Mouse (Mus musculus): ENCODE measurements around the gene Polr2b. TPM values are rescaled to one million over a fixed set of nuclear protein-coding genes. Genes with fewer than 3 reads are reported as not detected.

The Polr2b gene
- polyA plus RNA-seq, 2 experiments, result 25.7 to 33.6 TPM

- peaks cover 31% of the 10 kb centered on the region for H3K36me3 ChIP-seq (replicated peaks; ENCODE audit: control insufficient read depth, insufficient read depth, low read depth)
- H3K4me1 ChIP-seq (replicated peaks; ENCODE audit: control insufficient read depth in 2 of 2, insufficient read depth in 2 of 2, low read length in 1 of 2), result no peaks in the 10 kb centered on the region
- H3K27me3 ChIP-seq (ENCODE audit: control insufficient read depth, insufficient read depth, low read length), result no peaks in the 10 kb centered on the region
- H3K4me2 ChIP-seq (ENCODE audit: low read depth), result no peak overlapping the region
- DNase-seq (ENCODE audit: low read depth in 3 of 3, low spot score in 3 of 3) (no peak), ATAC-seq (ENCODE audit: insufficient read depth) (no peak)
- no peak overlapping the region for H3K4me3 ChIP-seq (ENCODE audit: insufficient read depth in 1 of 2, low read depth in 2 of 2, low read length in 2 of 2)
- H3K9ac ChIP-seq (replicated peaks), result no peak overlapping the region
- no peak overlapping the region for H3K27ac ChIP-seq
- TF ChIP-seq EP300 (IDR thresholded peaks at IDR 0.05; ENCODE audit: low read depth), result no peak
- no peak for TF ChIP-seq CTCF (IDR thresholded peaks at IDR 0.05; ENCODE audit: low read depth)
- WGBS (ENCODE audit: insufficient replicate concordance), result 82% methylated on average over 9 of the region's 9 CpGs
- H3K9me3 ChIP-seq (ENCODE audit: control insufficient read depth, low read length), result no peaks in the 10 kb centered on the region
Measured at GRCm38 (mm10) chr5:77282242-77282641, 27.7 kb upstream of the Polr2b start.

DNA sequence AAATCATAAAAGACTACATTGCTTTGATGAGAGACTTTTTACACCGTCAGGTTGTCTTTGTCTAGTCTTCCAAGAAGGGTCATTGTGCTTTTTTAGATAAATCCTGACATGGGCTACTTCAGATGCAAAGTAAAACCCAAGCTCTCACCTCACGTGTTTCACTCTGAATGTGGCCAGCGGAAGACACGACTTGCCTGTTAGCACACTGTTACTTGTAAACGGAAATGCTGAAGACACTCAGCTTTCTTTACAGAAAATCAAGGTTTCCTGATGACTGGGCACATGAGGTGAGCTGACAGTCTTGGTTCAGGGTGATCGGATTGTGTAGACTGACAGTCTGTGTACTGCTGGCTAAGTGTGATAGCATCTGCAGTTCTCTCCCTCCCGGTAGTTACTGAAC lies 24.3 kb upstream of the Polr2b start:
- H3K36me3 ChIP-seq (replicated peaks; ENCODE audit: control insufficient read depth, insufficient read depth, low read depth), result peaks cover 30% of the 10 kb centered on the region
- no peak overlapping the region for H3K4me3 ChIP-seq (ENCODE audit: insufficient read depth in 1 of 2, low read depth in 2 of 2, low read length in 2 of 2)
- no peak overlapping the region for H3K4me2 ChIP-seq (ENCODE audit: low read depth)
- H3K27ac ChIP-seq, result no peak overlapping the region
- no peak for ATAC-seq (ENCODE audit: insufficient read depth)
- no peak for TF ChIP-seq CTCF (IDR thresholded peaks at IDR 0.05; ENCODE audit: low read depth)
- no peak for TF ChIP-seq EP300 (IDR thresholded peaks at IDR 0.05; ENCODE audit: low read depth)
- H3K9me3 ChIP-seq (ENCODE audit: control insufficient read depth, low read length), result no peaks in the 10 kb centered on the region
- H3K9ac ChIP-seq (replicated peaks), result no peak overlapping the region
- DNase-seq (ENCODE audit: low read depth in 3 of 3, low spot score in 3 of 3), result no peak
- H3K27me3 ChIP-seq (ENCODE audit: control insufficient read depth, insufficient read depth, low read length), result no peaks in the 10 kb centered on the region
- no peaks in the 10 kb centered on the region for H3K4me1 ChIP-seq (replicated peaks; ENCODE audit: control insufficient read depth in 2 of 2, insufficient read depth in 2 of 2, low read length in 1 of 2)
- 77% methylated on average over 7 of the region's 7 CpGs for WGBS (ENCODE audit: insufficient replicate concordance)

GRCm38 (mm10) chr5:77286904-77287303 lies 23.0 kb upstream of the Polr2b start:
- no peak for DNase-seq (ENCODE audit: low read depth in 3 of 3, low spot score in 3 of 3)

DNA sequence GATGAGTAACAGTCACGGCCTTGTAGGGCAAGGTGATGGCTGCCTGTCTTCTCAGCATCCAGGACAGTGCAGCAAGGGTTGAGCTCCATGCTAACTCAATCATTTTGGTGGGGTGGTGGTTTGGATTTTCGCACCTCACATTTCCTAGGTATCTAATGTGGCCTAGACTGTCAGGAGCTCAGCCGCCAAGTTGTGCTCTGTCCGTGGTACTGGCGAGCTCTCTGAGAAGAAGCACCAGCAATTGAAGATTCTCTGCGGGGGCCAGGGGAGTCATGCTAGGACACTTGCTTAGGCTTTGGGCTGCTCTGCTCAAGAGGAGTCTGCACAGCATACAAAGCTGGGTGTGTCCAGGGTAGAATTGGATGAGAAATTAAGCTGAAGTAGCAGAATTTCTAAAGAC lies 22.0 kb upstream of the Polr2b start:
- no peak overlapping the region for H3K27ac ChIP-seq
- TF ChIP-seq CTCF (IDR thresholded peaks at IDR 0.05; ENCODE audit: low read depth), result no peak
- TF ChIP-seq EP300 (IDR thresholded peaks at IDR 0.05; ENCODE audit: low read depth), result no peak
- H3K4me1 ChIP-seq (replicated peaks; ENCODE audit: control insufficient read depth in 2 of 2, insufficient read depth in 2 of 2, low read length in 1 of 2), result no peaks in the 10 kb centered on the region
- H3K9ac ChIP-seq (replicated peaks), result no peak overlapping the region
- H3K4me3 ChIP-seq (ENCODE audit: insufficient read depth in 1 of 2, low read depth in 2 of 2, low read length in 2 of 2), result no peak overlapping the region
- H3K27me3 ChIP-seq (ENCODE audit: control insufficient read depth, insufficient read depth, low read length), result no peaks in the 10 kb centered on the region
- H3K4me2 ChIP-seq (ENCODE audit: low read depth), result no peak overlapping the region
- DNase-seq (ENCODE audit: low read depth in 3 of 3, low spot score in 3 of 3), result no peak
- H3K36me3 ChIP-seq (replicated peaks; ENCODE audit: control insufficient read depth, insufficient read depth, low read depth), result peaks cover 15% of the 10 kb centered on the region
- 76% methylated on average over 6 of the region's 6 CpGs for WGBS (ENCODE audit: insufficient replicate concordance)
- no peaks in the 10 kb centered on the region for H3K9me3 ChIP-seq (ENCODE audit: control insufficient read depth, low read length)
- ATAC-seq (ENCODE audit: insufficient read depth), result no peak

More at GRCm38 (mm10) chr5:77286904-77287303, 23.0 kb upstream of the Polr2b start:
- 69% methylated on average over 5 of the region's 5 CpGs for WGBS (ENCODE audit: insufficient replicate concordance)
- peaks cover 20% of the 10 kb centered on the region for H3K36me3 ChIP-seq (replicated peaks; ENCODE audit: control insufficient read depth, insufficient read depth, low read depth)
- no peak overlapping the region for H3K4me2 ChIP-seq (ENCODE audit: low read depth)
- no peak overlapping the region for H3K27ac ChIP-seq
- no peaks in the 10 kb centered on the region for H3K27me3 ChIP-seq (ENCODE audit: control insufficient read depth, insufficient read depth, low read length)
- H3K9ac ChIP-seq (replicated peaks), result no peak overlapping the region
- TF ChIP-seq CTCF (IDR thresholded peaks at IDR 0.05; ENCODE audit: low read depth), result no peak
- H3K4me1 ChIP-seq (replicated peaks; ENCODE audit: control insufficient read depth in 2 of 2, insufficient read depth in 2 of 2, low read length in 1 of 2), result no peaks in the 10 kb centered on the region
- no peak overlapping the region for H3K4me3 ChIP-seq (ENCODE audit: insufficient read depth in 1 of 2, low read depth in 2 of 2, low read length in 2 of 2)
- H3K9me3 ChIP-seq (ENCODE audit: control insufficient read depth, low read length), result no peaks in the 10 kb centered on the region
- ATAC-seq (ENCODE audit: insufficient read depth), result no peak

GRCm38 (mm10) chr5:77289686-77290085 lies 20.3 kb upstream of the Polr2b start:
- no peak for TF ChIP-seq CTCF (IDR thresholded peaks at IDR 0.05; ENCODE audit: low read depth)
- no peak for TF ChIP-seq EP300 (IDR thresholded peaks at IDR 0.05; ENCODE audit: low read depth)
- no peak overlapping the region for H3K27ac ChIP-seq
- no peak overlapping the region for H3K4me3 ChIP-seq (ENCODE audit: insufficient read depth in 1 of 2, low read depth in 2 of 2, low read length in 2 of 2)

More at GRCm38 (mm10) chr5:77289686-77290085, 20.3 kb upstream of the Polr2b start:
- Histone ChIP-seq H3K4me2 (ENCODE audit: low read depth) (no peak overlapping the region), H3K4me1 (replicated peaks; ENCODE audit: control insufficient read depth in 2 of 2, insufficient read depth in 2 of 2, low read length in 1 of 2) (no peaks in the 10 kb centered on the region), H3K36me3 (replicated peaks; ENCODE audit: control insufficient read depth, insufficient read depth, low read depth) (peaks cover 18% of the 10 kb centered on the region), H3K27me3 (ENCODE audit: control insufficient read depth, insufficient read depth, low read length) (no peaks in the 10 kb centered on the region), H3K9ac (replicated peaks) (no peak overlapping the region), H3K9me3 (ENCODE audit: control insufficient read depth, low read length) (no peaks in the 10 kb centered on the region)
- ATAC-seq (ENCODE audit: insufficient read depth) (no peak), DNase-seq (ENCODE audit: low read depth in 3 of 3, low spot score in 3 of 3) (no peak)
- WGBS (ENCODE audit: insufficient replicate concordance), result 77% methylated on average over 8 of the region's 8 CpGs
